Mouse (Mus musculus) urinary bladder, postnatal 36 days (tissue): ENCODE measurements at regions not wholly inside any gene's neighbourhood (a gene's known extent, or its start where the extent isn't known, plus 50 kb on each side); places are given as distances from the start of the nearest gene placed in this dataset.

Experiments used
- DNase-seq, 2 experiments: peaks; one replicate each; pipeline ENCODE4 v3.0.0; 2022; ENCODE audit warnings: low spot score in 2 of 2, mixed read lengths in 1 of 2

DNA sequence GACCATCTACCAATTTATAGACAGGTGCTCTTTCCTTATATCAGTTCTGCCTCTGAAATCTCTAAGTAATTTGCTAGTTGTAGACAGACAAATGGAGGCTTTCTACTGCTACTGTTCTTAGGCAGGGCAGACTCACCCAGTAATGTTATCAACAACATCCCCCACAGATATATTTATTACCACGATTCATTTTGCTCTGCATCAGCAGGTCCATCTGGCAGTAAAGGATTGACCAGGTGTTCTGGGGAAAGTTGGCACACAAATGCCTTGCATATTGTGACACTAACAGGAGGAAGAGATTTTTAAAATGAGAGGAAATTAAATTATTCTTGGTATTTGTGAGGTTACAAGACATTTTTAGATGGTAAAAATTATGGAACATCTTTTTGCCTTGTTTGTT lies 627.3 kb upstream of the Tmprss15 start:
- no peak for DNase-seq

GRCm38 (mm10) chr16:79692444-79692843 lies 601.5 kb upstream of the Tmprss15 start:
- no peak for DNase-seq

DNA sequence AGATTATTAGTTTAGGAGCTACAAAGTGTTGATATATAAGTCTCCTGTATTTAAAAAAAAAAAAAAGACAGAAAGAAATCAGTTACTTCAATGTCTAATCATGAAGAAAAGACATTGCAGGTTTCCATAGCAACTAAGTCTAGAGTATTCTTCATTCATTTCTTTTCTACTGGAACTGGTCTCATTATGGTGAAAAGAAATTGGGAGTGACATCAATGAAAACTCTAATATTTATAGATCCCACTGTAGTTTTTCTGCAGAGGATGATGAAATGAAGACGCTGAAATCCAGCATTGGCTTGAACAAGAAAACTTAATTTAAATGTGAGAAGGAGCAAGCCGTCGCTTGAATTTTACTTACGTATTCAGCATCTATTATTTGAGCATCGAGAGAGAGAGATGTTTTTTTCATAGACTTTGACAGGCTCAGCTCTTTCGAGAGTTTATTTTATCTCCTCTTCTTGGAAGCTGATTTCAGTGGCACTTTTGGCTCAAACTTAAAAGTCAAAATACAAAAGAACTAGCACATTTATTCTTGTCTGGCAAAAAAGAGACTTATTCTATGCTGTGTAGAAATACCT lies 560.4 kb upstream of the Tmprss15 start:
- no peak for DNase-seq

GRCm38 (mm10) chr16:79640898-79641297 lies 550.0 kb upstream of the Tmprss15 start:
- no peak for DNase-seq

DNA sequence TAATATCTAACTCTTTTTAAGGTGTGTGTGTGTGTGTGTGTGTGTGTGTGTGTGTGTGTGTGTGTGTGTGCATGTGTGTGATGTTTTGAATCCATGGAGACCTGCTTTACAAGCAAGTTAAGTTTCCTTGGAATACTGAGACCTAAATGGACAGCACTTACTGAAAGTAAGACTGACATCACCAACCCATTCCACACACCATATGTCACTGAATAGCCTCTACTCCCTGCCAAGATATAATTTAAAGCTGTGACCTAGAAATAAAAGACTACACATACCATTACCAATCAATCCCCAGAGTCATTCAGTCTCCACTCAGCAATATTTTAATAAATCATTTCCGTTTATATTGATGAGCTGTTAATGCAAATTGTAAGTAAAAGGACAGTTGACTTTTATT lies 536.2 kb upstream of the Tmprss15 start:
- DNase-seq: no peak

DNA sequence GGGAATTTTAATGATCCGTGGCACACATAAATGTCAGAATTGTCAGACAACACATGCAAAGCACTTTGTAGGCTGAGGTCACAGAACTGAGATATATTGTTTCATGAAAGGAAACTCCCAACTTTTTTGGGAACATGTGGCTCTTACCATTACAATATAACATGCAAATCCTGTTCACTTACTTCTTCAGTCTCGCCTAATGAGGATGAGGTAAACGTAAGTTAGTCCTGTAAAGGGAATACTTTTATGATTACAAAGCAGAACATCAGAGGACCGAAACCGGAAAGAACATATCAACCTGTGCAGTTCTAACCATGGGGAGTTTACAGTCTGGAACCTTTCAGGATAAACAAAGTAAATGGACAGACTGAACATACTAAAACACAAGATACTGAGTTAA lies 520.1 kb upstream of the Tmprss15 start:
- DNase-seq: no peak

DNA sequence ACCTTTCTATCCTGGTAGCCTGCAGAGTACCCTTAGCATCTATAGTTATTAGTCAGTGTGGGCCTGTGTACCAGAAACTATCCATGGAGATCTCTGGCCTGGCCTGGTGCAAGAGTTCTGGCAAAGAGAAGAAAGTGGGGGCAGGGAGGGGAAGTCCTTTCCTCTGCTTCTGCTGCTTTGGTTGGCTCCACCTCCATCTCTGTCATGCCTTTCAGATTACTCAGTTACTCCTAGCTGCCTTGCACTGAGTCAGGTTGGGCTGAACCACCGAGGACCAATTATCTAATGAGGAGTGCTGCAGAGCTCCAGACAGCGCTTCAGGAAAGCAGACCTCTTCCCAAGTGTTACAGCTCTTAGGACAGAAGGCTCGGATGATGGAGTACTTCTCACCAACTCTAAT lies 500.0 kb upstream of the Tmprss15 start:
- DNase-seq: no peak

GRCm38 (mm10) chr16:79585745-79586144 lies 494.8 kb upstream of the Tmprss15 start:
- DNase-seq: no peak

DNA sequence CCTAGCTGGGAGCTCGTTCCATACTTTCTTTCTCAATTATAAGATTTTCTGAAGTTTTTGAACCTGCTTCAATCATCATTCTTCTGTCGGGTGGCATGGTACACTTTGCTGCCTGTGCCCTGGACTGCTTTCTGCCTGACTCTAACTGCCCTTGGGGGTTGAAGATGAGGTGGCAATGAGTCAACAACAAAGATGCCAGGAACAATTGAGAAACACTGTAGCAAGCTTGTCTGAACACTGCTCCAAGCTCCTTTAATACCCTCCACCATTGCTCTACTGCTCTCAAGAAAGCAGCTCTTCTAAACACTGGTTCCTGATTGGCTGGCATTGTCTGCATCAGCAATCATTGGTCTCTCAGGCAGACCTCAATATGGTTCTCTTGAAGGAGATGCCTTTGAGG lies 480.0 kb upstream of the Tmprss15 start:
- DNase-seq: no peak

- DNase-seq: no peak
These were observed 443.5 kb upstream of the Tmprss15 start for GRCm38 (mm10) chr16:79534370-79534769.

DNA sequence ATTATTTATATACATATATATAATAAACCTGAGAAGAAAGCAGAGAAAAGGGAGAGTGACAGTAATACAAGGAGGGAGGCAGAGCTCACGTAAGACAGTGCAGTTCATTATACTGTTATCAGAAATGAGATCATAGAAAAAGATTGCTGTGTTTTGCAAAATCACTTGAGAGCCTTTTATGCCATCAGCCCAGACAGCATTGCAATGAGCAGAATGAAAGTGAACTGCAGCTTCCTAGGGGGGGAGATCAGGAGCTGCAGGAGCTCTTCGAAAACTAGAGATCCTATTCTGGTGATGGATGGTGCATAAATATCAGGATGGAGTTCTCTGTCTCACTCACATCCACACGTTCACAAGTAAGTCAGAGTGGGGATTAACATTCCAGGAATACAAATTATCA lies 401.6 kb upstream of the Tmprss15 start:
- no peak for DNase-seq

- no peak for DNase-seq
These were observed 360.0 kb upstream of the Tmprss15 start for GRCm38 (mm10) chr16:79450871-79451270.

DNA sequence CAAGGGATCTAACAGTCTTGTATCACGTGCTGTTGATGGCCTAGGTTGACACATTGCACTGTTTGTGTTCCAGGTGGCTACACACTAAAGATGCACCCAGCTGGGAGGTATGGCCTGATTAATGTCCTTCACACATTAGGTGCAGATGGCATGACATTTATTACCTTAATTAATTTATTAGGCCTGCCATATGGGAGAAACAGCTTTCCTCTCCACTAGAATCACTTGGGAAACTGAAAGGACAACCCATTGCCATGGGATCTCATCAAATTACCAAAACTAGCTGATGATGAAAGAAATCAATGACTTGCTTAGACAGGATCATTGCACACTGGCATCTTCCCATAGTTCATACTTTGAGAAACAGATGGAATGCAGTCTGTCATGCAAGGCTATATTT lies 358.8 kb upstream of the Tmprss15 start:
- no peak for DNase-seq

- DNase-seq: no peak
These were observed 316.5 kb upstream of the Tmprss15 start for GRCm38 (mm10) chr16:79407385-79407784.

DNA sequence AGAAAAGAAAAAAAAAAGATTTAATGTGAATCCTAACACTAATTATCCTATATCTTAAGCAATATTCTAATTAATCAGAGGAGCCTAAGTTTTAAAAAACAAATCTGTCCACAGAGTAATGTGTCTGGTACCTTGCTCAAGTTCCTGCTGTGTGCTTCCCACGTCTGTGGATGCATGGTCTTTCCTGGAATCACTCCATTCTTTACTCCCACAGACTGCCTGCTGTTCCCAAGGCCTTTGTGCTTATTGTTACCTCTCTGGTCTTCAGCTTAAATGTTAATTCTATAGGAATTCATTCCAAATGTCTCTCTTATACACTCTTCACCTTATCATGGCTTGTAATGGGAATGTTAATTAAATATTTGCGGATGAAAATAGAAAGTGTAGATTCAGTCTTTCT lies 315.3 kb upstream of the Tmprss15 start:
- DNase-seq: no peak

- DNase-seq: no peak
These were observed 313.2 kb upstream of the Tmprss15 start for GRCm38 (mm10) chr16:79404064-79404463.

DNA sequence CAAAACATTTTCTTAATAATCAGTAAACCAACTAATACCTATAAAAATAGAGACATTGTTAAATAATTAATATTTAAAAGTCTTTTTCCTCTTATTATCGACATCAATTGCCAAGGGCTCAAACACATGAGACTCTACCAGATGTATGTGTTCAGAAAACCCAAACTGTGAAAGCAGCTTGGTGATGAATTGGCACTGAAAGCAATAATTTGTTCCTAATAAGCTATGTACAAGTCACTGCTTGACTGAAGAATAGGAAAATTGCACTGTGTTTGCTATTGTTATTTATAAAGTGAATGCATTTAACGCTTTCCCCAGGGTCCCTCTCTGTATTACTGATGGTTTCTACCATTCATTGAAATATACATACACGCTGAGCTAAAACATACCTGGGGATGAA lies 309.2 kb upstream of the Tmprss15 start:
- DNase-seq: no peak

- DNase-seq: no peak
These were observed 307.6 kb upstream of the Tmprss15 start for GRCm38 (mm10) chr16:79398476-79398875.

GRCm38 (mm10) chr16:79394425-79394824 lies 303.5 kb upstream of the Tmprss15 start:
- DNase-seq: no peak

- no peak for DNase-seq
These were observed 295.5 kb upstream of the Tmprss15 start for GRCm38 (mm10) chr16:79386421-79386820.

- no peak for DNase-seq
These were observed 259.2 kb upstream of the Tmprss15 start for GRCm38 (mm10) chr16:79350127-79350526.

DNA sequence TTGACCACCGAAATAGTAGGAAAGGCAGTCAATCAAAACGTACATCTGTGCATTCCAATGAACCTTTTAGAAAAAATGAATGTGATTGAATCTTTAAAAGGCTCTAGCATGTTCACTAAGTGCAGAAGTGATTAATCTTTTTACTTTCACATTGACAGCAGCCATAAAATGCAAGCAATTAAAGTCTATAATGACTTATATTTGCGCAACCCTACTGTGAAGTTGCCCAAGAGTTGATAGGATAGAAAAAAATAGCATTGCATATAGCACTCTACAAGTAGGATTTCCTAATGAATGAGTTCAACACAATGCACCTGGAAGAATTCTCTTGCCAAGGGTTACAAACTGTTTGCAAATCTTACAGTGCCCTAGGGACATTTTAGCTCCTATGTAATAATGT lies 251.6 kb upstream of the Tmprss15 start:
- DNase-seq: no peak

DNA sequence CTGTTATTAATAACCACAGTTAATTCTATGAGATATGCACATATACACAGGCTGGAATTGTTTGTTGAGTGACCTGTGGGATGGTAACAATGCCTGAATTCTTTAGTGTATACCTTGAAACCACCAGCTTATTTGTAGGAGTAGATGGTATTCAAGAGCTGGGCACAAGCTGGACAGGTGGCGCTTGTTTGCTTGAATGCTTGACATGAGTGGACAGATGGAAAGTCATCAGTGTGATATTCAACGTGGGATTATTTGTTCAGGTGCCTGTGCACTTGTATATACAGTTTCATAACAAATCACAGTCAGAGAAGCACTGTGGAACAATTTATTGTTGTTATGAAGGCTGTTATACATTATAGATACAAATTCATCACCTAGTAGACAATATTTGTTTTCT lies 245.5 kb upstream of the Tmprss15 start:
- DNase-seq: no peak

GRCm38 (mm10) chr16:79336016-79336415 lies 245.1 kb upstream of the Tmprss15 start:
- DNase-seq: no peak
